Mouse (Mus musculus) forebrain, embryonic 13.5 days (tissue): ENCODE results near the gene Akt2. TPM values are rescaled to one million over a fixed set of nuclear protein-coding genes. Genes with fewer than 3 reads are reported as not detected.
"Not testable (repeated sequence)": the region's sequence is repeated elsewhere in the genome, so short reads cannot be mapped to it uniquely, and the experiment has no call there.

Experiments
- ATAC-seq: fragments of 200-750 bp; cut with Nextera tagmentation; 2 replicates; pipeline ENCODE4 v1.8.0; 2017
- H3K27ac ChIP-seq: fragments of 300-500 bp; sonication (generic); 2 replicates; pipeline ENCODE4 v1.5.1; 2015; ENCODE audit warnings: inconsistent platforms, mild to moderate bottlenecking, moderate library complexity
- H3K27me3 ChIP-seq: fragments of 300-500 bp; sonication (generic); 2 replicates; pipeline ENCODE4 v1.6.1; 2015; ENCODE audit warnings: mild to moderate bottlenecking, inconsistent platforms
- H3K36me3 ChIP-seq: fragments of 300-500 bp; sonication (generic); 2 replicates; pipeline ENCODE4 v1.6.1; 2015; ENCODE audit warnings: mild to moderate bottlenecking, inconsistent platforms; ENCODE audit not compliant: poor library complexity, severe bottlenecking
- H3K4me1 ChIP-seq: fragments of 300-500 bp; sonication (generic); 2 replicates; pipeline ENCODE4 v1.6.1; 2015; ENCODE audit warnings: inconsistent platforms
- H3K4me2 ChIP-seq: fragments of 300-500 bp; sonication (generic); 2 replicates; pipeline ENCODE4 v1.6.1; 2015; ENCODE audit warnings: inconsistent platforms, mild to moderate bottlenecking, moderate library complexity
- H3K4me3 ChIP-seq: fragments of 300-500 bp; sonication (generic); 2 replicates; pipeline ENCODE4 v1.5.1; 2015; ENCODE audit warnings: mild to moderate bottlenecking, inconsistent platforms
- H3K9ac ChIP-seq: fragments of 300-500 bp; sonication (generic); 2 replicates; pipeline ENCODE4 v1.6.1; 2015; ENCODE audit warnings: mild to moderate bottlenecking, inconsistent platforms
- H3K9me3 ChIP-seq: fragments of 300-500 bp; sonication (generic); replicated peaks from 2 replicates; pipeline ENCODE4 v1.6.1; 2016; ENCODE audit warnings: inconsistent platforms
- WGBS: fragments of 180-500 bp; shearing (Covaris S2); methylation state at CpG from one replicate; pipeline ENCODE4 v1.1.7; 2015; 5-methylcytosine and 5-hydroxymethylcytosine counted together
- polyA plus RNA-seq: library from polyadenylated mRNA; unstranded; fragments of >200 nt; fragmentation: Nextera tagmentation; extraction: Ambion mirVana; gene quantifications from 2 replicates; pipeline ENCODE4 v1.2.1, GENCODE M21; 2015

Gene Akt2
- polyA plus RNA-seq, 1 experiment from 2014 or later, result 75.2 TPM

GRCm38 (mm10) chr7:27628816-27629215 is 37.5 kb downstream of the Akt2 start:
- WGBS, result 96% methylated on average over 7 of the region's 7 CpGs
- not testable (repeated sequence) for H3K27me3 ChIP-seq, H3K4me1 ChIP-seq, H3K4me3 ChIP-seq, ATAC-seq, H3K9ac ChIP-seq, H3K27ac ChIP-seq, H3K9me3 ChIP-seq, H3K4me2 ChIP-seq
- peaks cover 84% of the 10 kb centered on the region for H3K36me3 ChIP-seq

- WGBS, result 95% methylated on average over 4 of the region's 4 CpGs
- no peak for ATAC-seq
- H3K9ac ChIP-seq, result no peak overlapping the region
- H3K27me3 ChIP-seq, result no peaks in the 10 kb centered on the region
- H3K4me3 ChIP-seq, result no peak overlapping the region
- no peak overlapping the region for H3K4me2 ChIP-seq
- no peak overlapping the region for H3K27ac ChIP-seq
- peaks cover 91% of the 10 kb centered on the region for H3K36me3 ChIP-seq
- H3K4me1 ChIP-seq, result no peaks in the 10 kb centered on the region
- H3K9me3 ChIP-seq, result no peaks in the 10 kb centered on the region
These were observed 40.1 kb downstream of the Akt2 start for GRCm38 (mm10) chr7:27631439-27631838.

GRCm38 (mm10) chr7:27633166-27633565 is 41.8 kb downstream of the Akt2 start:
- H3K36me3 ChIP-seq, result peaks cover 91% of the 10 kb centered on the region
- 94% methylated on average over 6 of the region's 6 CpGs for WGBS

GRCm38 (mm10) chr7:27634691-27635090 is 43.3 kb downstream of the Akt2 start:
- Histone ChIP-seq H3K4me3 (no peak overlapping the region), H3K9me3 (no peaks in the 10 kb centered on the region), H3K4me2 (no peak overlapping the region), H3K9ac (no peak overlapping the region), H3K36me3 (peaks cover 78% of the 10 kb centered on the region), H3K4me1 (no peaks in the 10 kb centered on the region), H3K27ac (no peak overlapping the region), H3K27me3 (no peaks in the 10 kb centered on the region)
- 91% methylated on average over 6 of the region's 6 CpGs for WGBS
- ATAC-seq, result no peak

More at GRCm38 (mm10) chr7:27633166-27633565, 41.8 kb downstream of the Akt2 start:
- H3K4me2 ChIP-seq, result no peak overlapping the region
- no peak for ATAC-seq
- no peaks in the 10 kb centered on the region for H3K4me1 ChIP-seq
- no peaks in the 10 kb centered on the region for H3K27me3 ChIP-seq
- no peak overlapping the region; the same call in 1 of the 2 replicates for H3K27ac ChIP-seq
- H3K9ac ChIP-seq, result no peak overlapping the region
- no peaks in the 10 kb centered on the region for H3K9me3 ChIP-seq
- H3K4me3 ChIP-seq, result no peak overlapping the region

- not testable (repeated sequence) for ATAC-seq, H3K27ac ChIP-seq, H3K9ac ChIP-seq, H3K4me1 ChIP-seq, H3K4me3 ChIP-seq, H3K4me2 ChIP-seq, H3K9me3 ChIP-seq, H3K27me3 ChIP-seq
- WGBS, result 95% methylated on average over 2 of the region's 2 CpGs
- H3K36me3 ChIP-seq, result peaks cover 78% of the 10 kb centered on the region
These were observed 43.7 kb downstream of the Akt2 start for GRCm38 (mm10) chr7:27635094-27635493.

GRCm38 (mm10) chr7:27644471-27644870 is 53.1 kb downstream of the Akt2 start:
- Histone ChIP-seq H3K36me3 (peaks cover 9% of the 10 kb centered on the region; the same call in 1 of the 2 replicates), H3K9me3 (no peaks in the 10 kb centered on the region), H3K4me2 (no peak overlapping the region), H3K9ac (no peak overlapping the region), H3K4me3 (no peak overlapping the region), H3K27ac (no peak overlapping the region), H3K27me3 (no peaks in the 10 kb centered on the region), H3K4me1 (no peaks in the 10 kb centered on the region)
- no peak for ATAC-seq
- 54% methylated on average over 1 of the region's 1 CpGs for WGBS

GRCm38 (mm10) chr7:27646516-27646915 is 55.2 kb downstream of the Akt2 start:
- no peak overlapping the region for H3K4me3 ChIP-seq
- WGBS, result 89% methylated on average over 7 of the region's 7 CpGs

GRCm38 (mm10) chr7:27647281-27648002 is 56.1 kb downstream of the Akt2 start:
- Histone ChIP-seq H3K4me2 (no peak overlapping the region), H3K4me3 (no peak overlapping the region), H3K27ac (no peak overlapping the region), H3K27me3 (peaks cover 2% of the 10 kb centered on the region; the same call in 1 of the 2 replicates), H3K36me3 (no peaks in the 10 kb centered on the region), H3K9ac (no peak overlapping the region), H3K4me1 (no peaks in the 10 kb centered on the region), H3K9me3 (no peaks in the 10 kb centered on the region)
- ATAC-seq, result no peak
- 84% methylated on average over 6 of the region's 6 CpGs for WGBS

More at GRCm38 (mm10) chr7:27646516-27646915, 55.2 kb downstream of the Akt2 start:
- H3K4me2 ChIP-seq, result no peak overlapping the region
- H3K9me3 ChIP-seq, result no peaks in the 10 kb centered on the region
- H3K36me3 ChIP-seq, result no peaks in the 10 kb centered on the region
- no peaks in the 10 kb centered on the region for H3K4me1 ChIP-seq
- H3K9ac ChIP-seq, result no peak overlapping the region
- H3K27ac ChIP-seq, result no peak overlapping the region
- ATAC-seq, result no peak
- no peaks in the 10 kb centered on the region for H3K27me3 ChIP-seq

- no peaks in the 10 kb centered on the region for H3K9me3 ChIP-seq
- H3K36me3 ChIP-seq, result no peaks in the 10 kb centered on the region
- no peak overlapping the region for H3K27ac ChIP-seq
- H3K27me3 ChIP-seq, result peaks cover 10% of the 10 kb centered on the region; the same call in 1 of the 2 replicates
- H3K9ac ChIP-seq, result no peak overlapping the region
- no peak overlapping the region for H3K4me3 ChIP-seq
- no peak for ATAC-seq
- H3K4me1 ChIP-seq, result peaks cover 15% of the 10 kb centered on the region
- WGBS, result 96% methylated on average over 11 of the region's 11 CpGs
- no peak overlapping the region for H3K4me2 ChIP-seq
These were observed 58.4 kb downstream of the Akt2 start for GRCm38 (mm10) chr7:27649723-27650122.

GRCm38 (mm10) chr7:27650949-27651348 is 59.6 kb downstream of the Akt2 start:
- H3K4me1 ChIP-seq, result peaks cover 27% of the 10 kb centered on the region
- H3K27me3 ChIP-seq, result peaks cover 15% of the 10 kb centered on the region; the same call in 1 of the 2 replicates
- no peak for ATAC-seq
- WGBS, result 7% methylated on average over 10 of the region's 10 CpGs
- 0 out of 2 replicates have a peak overlapping the region, but pooled peaks have one; percentile 17 for H3K4me2 ChIP-seq
- H3K9ac ChIP-seq, result no peak overlapping the region
- H3K36me3 ChIP-seq, result peaks cover 8% of the 10 kb centered on the region
- no peak overlapping the region for H3K4me3 ChIP-seq
- no peak overlapping the region for H3K27ac ChIP-seq
- H3K9me3 ChIP-seq, result no peaks in the 10 kb centered on the region

GRCm38 (mm10) chr7:27653681-27654437 is 62.5 kb downstream of the Akt2 start, which contains the start of gene Ttc9b:
TSS of gene Ttc9b (plus strand) at chr7:27653915.
- H3K36me3 ChIP-seq, result peaks cover 37% of the 10 kb centered on the region
- WGBS, result under 1% methylated on average over 44 of the region's 62 CpGs

GRCm38 (mm10) chr7:27654607-27655276 is 63.4 kb downstream of the Akt2 start:
- Histone ChIP-seq H3K9ac (peak overlapping the region; percentile 90), H3K36me3 (peaks cover 46% of the 10 kb centered on the region), H3K27me3 (peaks cover 26% of the 10 kb centered on the region), H3K27ac (no peak overlapping the region), H3K4me2 (peak overlapping the region; percentile 87), H3K9me3 (no peaks in the 10 kb centered on the region), H3K4me3 (peak overlapping the region; percentile 69), H3K4me1 (peaks cover 32% of the 10 kb centered on the region)
- no peak for ATAC-seq
- WGBS, result 63% methylated on average over 20 of the region's 20 CpGs

More at GRCm38 (mm10) chr7:27653681-27654437, 62.5 kb downstream of the Akt2 start, which contains the start of gene Ttc9b:
- peak within 1 kb of the TSS; percentile 90 for H3K9ac ChIP-seq
- no peaks in the 10 kb centered on the region for H3K9me3 ChIP-seq
- ATAC-seq, result peak; percentile 80
- peaks cover 24% of the 10 kb centered on the region for H3K27me3 ChIP-seq
- H3K4me1 ChIP-seq, result peaks cover 32% of the 10 kb centered on the region
- peak within 1 kb of the TSS; percentile 87 for H3K4me2 ChIP-seq
- H3K27ac ChIP-seq, result peak within 1 kb of the TSS; percentile 93
- H3K4me3 ChIP-seq, result peak within 1 kb of the TSS; percentile 69
